Mouse (Mus musculus): ENCODE measurements at regions not wholly inside any gene's neighbourhood (a gene's known extent, or its start where the extent isn't known, plus 50 kb on each side); places are given as distances from the start of the nearest gene placed in this dataset.
A peak's percentile ranks its signal among the peaks of the same experiment; 100 is the strongest.

DNA sequence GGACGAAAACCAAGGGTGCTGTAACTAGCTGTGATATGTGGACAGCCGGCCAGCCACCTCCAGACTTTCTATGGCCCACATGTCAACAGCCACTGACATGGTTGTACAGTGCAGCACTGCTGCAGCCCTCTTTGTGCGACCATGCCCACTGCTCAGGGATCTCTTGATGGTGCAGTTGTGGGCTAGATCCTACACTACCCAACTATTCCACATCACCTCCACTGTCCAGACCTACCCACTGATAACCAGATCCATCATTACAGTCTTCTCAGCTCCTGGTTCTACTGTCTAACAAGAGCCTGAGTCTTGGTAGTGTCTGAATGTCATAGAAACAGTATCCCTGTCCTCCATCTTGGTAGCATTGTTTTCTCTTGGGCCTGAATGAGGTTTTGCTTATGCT lies 81.5 kb upstream of the Bod1 start:
- ATAC-seq (ENCODE audit: low FRiP score, low read depth) = no peak
- H3K27me3 ChIP-seq = peaks cover 5% of the 10 kb centered on the region; the same call in 1 of the 2 replicates
- 93% methylated on average over 3 of the region's 3 CpGs for WGBS
- peak overlapping the region; percentile 30; the same call in 1 of the 2 replicates for H3K27ac ChIP-seq (replicated peaks)
- H3K4me2 ChIP-seq (replicated peaks) = no peak overlapping the region
- H3K4me3 ChIP-seq = no peak overlapping the region
- H3K4me1 ChIP-seq = peaks cover 27% of the 10 kb centered on the region
- no peaks in the 10 kb centered on the region for H3K36me3 ChIP-seq
- H3K9ac ChIP-seq (replicated peaks) = no peak overlapping the region
- no peaks in the 10 kb centered on the region for H3K9me3 ChIP-seq

DNA sequence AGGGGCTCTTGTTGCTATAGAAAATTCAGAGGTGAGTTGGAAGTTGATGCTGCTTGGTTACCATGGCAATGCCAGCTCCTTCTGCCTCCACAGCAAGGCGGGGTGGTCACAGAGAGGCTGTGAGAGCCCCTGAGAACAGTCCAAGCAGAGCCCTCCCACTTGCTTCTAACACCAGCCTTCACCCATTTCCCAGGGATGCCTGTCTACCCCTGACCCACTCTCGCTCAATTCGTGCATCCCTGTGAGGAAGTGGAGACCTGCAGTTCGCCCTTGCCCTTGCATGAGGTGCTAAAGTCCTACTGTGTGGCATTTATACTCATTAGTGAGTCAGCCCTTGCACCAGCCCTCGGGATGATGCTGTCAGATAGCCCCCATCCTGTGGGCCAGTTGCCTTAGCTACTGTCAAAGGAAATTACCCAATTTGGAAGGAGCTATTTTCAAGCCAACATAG lies 82.1 kb upstream of the Bod1 start:
- Histone ChIP-seq H3K4me2 (replicated peaks) (no peak overlapping the region), H3K4me3 (no peak overlapping the region), H3K36me3 (no peaks in the 10 kb centered on the region), H3K27me3 (peaks cover 5% of the 10 kb centered on the region; the same call in 1 of the 2 replicates), H3K9me3 (no peaks in the 10 kb centered on the region), H3K27ac (replicated peaks) (peak overlapping the region; percentile 30), H3K9ac (replicated peaks) (no peak overlapping the region), H3K4me1 (peaks cover 25% of the 10 kb centered on the region)
- 43% methylated on average over 5 of the region's 5 CpGs for WGBS
- peak; percentile 44 for ATAC-seq (ENCODE audit: low FRiP score, low read depth)

DNA sequence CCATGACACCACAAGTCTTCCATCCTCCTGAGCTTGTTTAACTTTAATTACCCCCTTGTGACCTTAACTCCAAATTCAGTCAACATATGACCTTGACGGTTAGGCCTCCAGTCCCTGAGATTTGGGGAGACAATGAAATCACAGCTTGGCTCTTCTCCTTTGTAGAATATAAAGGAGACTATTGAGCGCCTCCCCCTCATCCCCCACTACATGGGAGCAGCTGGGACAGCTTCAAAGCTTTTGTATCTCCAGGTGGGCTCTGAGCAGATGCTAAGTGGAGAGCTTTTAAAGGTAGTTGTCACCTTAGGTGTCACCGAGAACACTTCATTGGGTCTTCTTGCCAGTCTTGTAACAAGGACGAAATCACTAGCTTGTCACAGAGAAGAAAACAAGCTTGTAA lies 82.7 kb upstream of the Bod1 start:
- Histone ChIP-seq H3K4me2 (replicated peaks) (no peak overlapping the region), H3K9ac (replicated peaks) (no peak overlapping the region), H3K36me3 (no peaks in the 10 kb centered on the region), H3K4me3 (no peak overlapping the region), H3K27ac (replicated peaks) (no peak overlapping the region; the same call in 1 of the 2 replicates), H3K27me3 (peaks cover 5% of the 10 kb centered on the region; the same call in 1 of the 2 replicates), H3K4me1 (peaks cover 30% of the 10 kb centered on the region), H3K9me3 (no peaks in the 10 kb centered on the region)
- 58% methylated on average over 4 of the region's 4 CpGs for WGBS
- no peak for ATAC-seq (ENCODE audit: low FRiP score, low read depth)

DNA sequence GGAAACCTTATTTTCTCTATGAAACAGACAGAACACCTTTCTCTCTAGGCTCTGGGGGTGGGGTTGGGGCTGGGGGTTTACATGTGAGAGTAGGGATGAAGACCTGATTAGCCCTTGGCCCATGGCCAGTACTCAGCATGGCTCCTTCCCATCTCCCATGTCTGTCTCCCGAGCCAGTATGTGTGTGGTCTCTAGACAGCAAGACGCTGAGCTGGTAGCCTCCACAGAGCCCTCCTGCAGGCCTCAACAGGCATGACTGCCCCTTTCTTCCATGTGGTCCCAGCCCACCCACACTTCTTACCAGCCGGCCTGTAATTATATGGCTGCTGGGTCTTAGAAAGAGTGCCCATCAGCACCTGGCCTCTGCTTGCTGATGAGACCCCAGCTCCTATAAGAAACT lies 84.2 kb upstream of the Bod1 start:
- Histone ChIP-seq H3K4me1 (peaks cover 43% of the 10 kb centered on the region), H3K9ac (replicated peaks) (no peak overlapping the region)
- ATAC-seq (ENCODE audit: low FRiP score, low read depth) = no peak; the same call in 1 of the 2 replicates

DNA sequence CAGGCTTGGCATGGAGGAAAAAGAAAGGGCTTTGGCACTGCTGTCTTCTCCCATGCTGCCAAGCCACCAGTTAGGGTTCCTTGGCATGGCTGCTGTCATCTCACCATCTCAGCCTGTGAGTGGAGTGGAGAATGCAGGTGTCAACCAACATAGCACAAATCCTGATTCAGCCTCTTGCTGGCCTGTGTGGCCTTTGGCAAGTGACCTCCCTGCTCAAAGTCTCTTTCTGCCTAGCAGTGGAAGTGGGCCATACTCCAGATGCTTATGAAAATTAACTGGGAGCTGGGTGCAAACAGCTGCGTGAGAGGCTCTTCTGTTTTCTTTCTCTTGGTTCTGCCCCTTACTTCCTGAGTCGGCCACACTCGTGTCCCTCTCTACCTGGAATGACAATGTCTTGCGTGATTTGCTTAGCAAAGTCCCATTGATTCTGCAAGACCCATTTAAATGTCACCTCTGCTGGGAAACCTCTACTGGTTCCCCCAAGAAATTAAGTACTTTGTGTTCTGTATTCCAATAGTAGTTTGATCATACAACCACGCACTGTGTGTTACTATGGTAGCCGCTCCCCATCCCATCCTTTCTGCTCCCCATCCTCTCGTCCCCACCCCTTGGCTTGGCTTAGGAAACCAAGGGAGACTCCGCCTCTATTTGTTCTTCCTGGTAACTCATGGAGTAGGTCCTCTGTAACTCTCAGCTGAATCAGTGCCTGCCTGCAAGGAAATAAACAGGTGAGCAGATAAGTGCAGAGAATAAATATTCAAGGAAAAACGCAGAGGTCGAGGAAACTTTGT lies 84.9 kb upstream of the Bod1 start:
- ATAC-seq (ENCODE audit: low FRiP score, low read depth) = no peak
- Histone ChIP-seq H3K9ac (replicated peaks) (no peak overlapping the region), H3K4me2 (replicated peaks) (no peak overlapping the region), H3K36me3 (no peaks in the 10 kb centered on the region), H3K9me3 (no peaks in the 10 kb centered on the region), H3K27ac (replicated peaks) (no peak overlapping the region), H3K27me3 (peaks cover 5% of the 10 kb centered on the region; the same call in 1 of the 2 replicates), H3K4me3 (no peak overlapping the region), H3K4me1 (peaks cover 43% of the 10 kb centered on the region)
- 85% methylated on average over 10 of the region's 10 CpGs for WGBS

More for the DNA sequence above, 84.2 kb upstream of the Bod1 start:
- Histone ChIP-seq H3K4me2 (replicated peaks) (no peak overlapping the region), H3K9me3 (no peaks in the 10 kb centered on the region), H3K27ac (replicated peaks) (no peak overlapping the region), H3K4me3 (no peak overlapping the region), H3K27me3 (peaks cover 5% of the 10 kb centered on the region; the same call in 1 of the 2 replicates), H3K36me3 (no peaks in the 10 kb centered on the region)
- WGBS = 52% methylated on average over 3 of the region's 3 CpGs

DNA sequence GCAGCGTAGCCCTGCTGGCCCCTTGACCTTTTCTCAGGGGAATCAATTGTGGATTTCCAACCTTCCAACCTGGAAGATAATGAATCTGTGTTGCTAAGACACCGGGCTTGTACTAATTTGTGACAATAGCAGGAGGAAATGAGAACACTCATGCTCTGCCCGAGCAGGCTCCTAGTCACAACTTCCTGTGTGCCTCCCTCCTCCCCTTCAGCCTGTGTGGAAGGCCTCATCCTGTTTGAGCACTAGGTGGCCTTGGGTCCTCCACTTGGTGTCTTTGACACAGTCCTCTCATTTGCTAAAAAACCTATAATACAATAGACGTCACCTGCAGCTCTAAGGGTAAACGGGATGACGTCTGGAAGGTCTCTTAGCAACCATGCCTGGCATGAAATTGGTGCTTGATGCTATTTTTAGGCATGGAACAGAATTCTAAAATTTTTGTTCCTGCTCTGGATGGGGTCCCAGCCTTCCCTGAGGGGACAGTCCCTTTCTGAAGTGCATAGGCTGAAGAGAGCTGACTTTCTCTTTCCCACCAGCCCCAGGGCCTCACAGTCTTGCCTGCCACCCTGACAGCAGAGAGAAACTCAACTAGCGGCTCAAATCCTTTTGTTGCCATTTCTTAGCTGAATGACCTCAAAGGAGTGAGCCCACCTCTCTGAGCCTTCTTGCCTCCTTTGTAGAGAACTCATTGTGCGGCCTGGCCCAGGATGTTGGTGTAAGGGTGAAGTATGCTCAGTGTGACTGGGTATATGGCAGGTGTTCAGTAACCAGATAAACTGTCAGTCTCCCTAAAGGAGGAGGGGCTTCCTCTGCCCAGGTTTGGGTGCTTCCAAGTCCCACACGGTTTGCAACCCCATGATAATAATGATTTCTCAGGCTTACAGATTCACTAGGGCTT lies 88.4 kb upstream of the Bod1 start:
- Histone ChIP-seq H3K4me1 (peaks cover 24% of the 10 kb centered on the region), H3K36me3 (no peaks in the 10 kb centered on the region), H3K9me3 (no peaks in the 10 kb centered on the region), H3K4me2 (replicated peaks) (no peak overlapping the region), H3K27ac (replicated peaks) (0 out of 2 replicates have a peak overlapping the region, but pooled peaks have one; percentile 25), H3K4me3 (no peak overlapping the region), H3K27me3 (peaks cover 8% of the 10 kb centered on the region; the same call in 1 of the 2 replicates), H3K9ac (replicated peaks) (no peak overlapping the region)
- no peak for ATAC-seq (ENCODE audit: low FRiP score, low read depth)
- 32% methylated on average over 9 of the region's 9 CpGs for WGBS

DNA sequence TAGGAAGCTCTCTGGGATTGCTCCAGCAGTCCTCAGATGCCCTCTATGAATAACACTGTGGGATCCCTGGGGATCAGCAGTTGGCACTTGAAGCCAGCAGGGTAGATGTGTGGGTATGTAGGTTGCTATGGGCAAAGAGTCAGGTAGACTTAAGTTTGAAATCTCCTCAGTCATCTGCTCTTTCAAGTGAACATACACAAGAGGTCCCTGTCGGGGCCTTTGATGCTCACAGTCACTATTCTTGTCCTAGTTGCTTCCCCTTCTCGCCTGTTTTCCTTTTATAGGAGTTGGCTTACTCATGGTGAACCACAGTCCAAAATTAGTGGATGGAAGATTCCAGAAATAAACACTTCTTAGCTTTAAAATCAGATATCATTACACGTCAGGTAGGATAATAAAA lies 92.2 kb upstream of the Bod1 start:
- no peak overlapping the region for H3K4me2 ChIP-seq (replicated peaks)
- ATAC-seq (ENCODE audit: low FRiP score, low read depth) = no peak
- WGBS = 82% methylated on average over 3 of the region's 3 CpGs
- H3K9me3 ChIP-seq = no peaks in the 10 kb centered on the region
- H3K27ac ChIP-seq (replicated peaks) = no peak overlapping the region
- no peaks in the 10 kb centered on the region for H3K36me3 ChIP-seq
- H3K4me3 ChIP-seq = no peak overlapping the region
- H3K27me3 ChIP-seq = 0 out of 2 replicates have a peak, but pooled peaks cover 3% of the 10 kb centered on the region
- peaks cover 26% of the 10 kb centered on the region for H3K4me1 ChIP-seq
- no peak overlapping the region for H3K9ac ChIP-seq (replicated peaks)

DNA sequence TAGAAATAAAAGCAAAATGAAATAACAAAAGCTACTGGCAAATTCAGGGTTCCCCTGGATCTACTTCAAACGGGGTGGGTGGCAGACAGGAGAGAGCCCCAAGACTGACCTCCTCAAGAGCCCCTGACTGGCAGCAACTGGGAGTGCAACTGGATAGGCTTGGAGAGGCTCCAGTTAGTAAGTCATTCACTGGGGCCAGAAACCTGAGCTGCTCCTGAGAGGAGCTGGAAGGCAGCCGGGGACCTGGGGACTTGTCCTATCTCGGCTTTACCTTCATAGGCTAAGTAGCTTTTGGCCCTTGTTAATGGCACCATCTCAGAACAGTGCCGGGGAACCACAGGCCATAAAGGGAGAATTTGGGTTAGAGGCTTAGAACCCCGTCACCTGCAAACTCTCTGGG lies 94.6 kb upstream of the Bod1 start:
- Histone ChIP-seq H3K4me3 (no peak overlapping the region), H3K27ac (replicated peaks) (no peak overlapping the region), H3K27me3 (0 out of 2 replicates have a peak, but pooled peaks cover 3% of the 10 kb centered on the region), H3K9ac (replicated peaks) (no peak overlapping the region), H3K36me3 (no peaks in the 10 kb centered on the region), H3K4me2 (replicated peaks) (no peak overlapping the region), H3K4me1 (peaks cover 19% of the 10 kb centered on the region), H3K9me3 (no peaks in the 10 kb centered on the region)
- no peak for ATAC-seq (ENCODE audit: low FRiP score, low read depth)
- WGBS = 90% methylated on average over 5 of the region's 5 CpGs

DNA sequence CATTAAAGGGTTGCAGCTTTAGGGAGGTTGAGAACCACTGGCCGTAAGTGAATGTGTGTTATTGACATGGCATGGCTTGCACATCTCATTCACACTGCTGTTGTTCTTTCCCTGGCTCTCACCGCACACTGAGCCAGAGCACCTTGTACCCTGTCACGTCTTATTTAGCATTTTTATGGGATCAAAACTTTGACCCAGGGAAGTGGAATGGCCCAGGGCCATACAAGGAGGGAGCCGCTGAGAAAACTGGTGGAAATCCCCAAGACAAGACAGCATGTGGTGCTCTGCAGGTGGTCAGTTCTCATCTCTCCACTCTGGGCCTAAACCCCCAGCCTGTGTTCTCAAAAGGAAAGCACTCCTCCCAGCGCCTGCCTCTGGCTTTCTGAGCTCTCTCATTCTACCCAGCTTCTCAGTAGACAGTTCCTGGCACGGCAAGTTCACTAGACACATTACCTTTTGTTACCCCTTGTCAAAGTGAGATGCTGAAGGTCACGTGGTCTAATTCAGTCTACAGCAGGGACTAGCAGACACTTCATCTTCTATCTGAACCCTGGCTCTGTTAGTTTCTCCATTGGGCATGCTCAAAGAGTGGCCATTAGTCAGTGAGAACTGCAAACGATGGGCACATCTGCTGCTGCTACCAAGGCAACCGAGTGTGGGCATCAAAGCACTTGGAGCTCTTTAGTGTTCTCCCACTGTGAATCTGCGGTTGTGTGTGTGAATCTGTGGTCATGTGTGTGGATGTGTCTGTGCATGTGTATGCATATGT lies 96.2 kb upstream of the Bod1 start:
- WGBS = 49% methylated on average over 10 of the region's 10 CpGs
- 0 out of 2 replicates have a peak, but pooled peaks have one; percentile 11 for ATAC-seq (ENCODE audit: low FRiP score, low read depth)

DNA sequence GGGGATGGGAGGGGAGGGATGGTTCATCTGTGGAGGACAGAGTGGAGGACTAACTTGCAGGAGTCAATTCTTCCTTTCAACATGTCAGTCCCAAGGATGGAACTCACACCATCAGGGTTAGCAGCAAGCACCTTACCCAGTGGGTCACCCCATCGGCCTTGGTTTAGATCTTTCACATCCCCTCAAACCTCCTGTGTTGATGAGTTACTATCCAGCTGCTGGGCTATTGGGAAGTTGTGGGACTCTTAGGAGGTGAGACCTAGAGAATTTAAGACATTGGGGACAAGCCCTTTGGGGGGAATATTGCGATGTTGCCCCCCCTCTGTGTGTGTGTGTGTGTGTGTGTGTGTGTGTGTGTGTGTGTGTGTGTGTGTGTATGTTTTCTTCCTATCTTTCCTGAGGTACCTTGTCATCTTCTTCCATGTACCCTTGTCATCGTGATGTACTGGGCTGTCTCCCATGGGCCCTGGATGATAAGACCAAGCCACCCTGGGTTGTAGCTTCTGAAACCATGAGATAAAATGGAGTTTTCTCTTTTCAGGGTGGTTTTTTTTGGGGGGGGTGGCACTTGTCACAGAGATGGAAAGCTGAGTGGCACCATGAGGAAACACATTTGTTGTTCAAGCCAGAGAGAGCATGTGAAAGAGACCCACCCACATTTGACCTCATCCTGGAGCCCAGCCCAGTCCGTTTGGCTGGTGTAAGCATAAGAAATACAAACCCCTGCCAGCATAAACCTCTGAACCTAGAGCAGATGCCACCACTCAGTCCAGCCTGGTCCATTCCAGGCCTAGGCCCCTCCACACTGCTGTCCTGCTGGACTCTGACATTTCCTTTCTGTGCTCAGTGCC lies 98.3 kb upstream of the Bod1 start:
- no peaks in the 10 kb centered on the region for H3K36me3 ChIP-seq
- 0 out of 2 replicates have a peak, but pooled peaks cover 3% of the 10 kb centered on the region for H3K9me3 ChIP-seq
- peak overlapping the region; percentile 54; the same call in 1 of the 2 replicates for H3K27ac ChIP-seq (replicated peaks)
- no peak; the same call in 1 of the 2 replicates for ATAC-seq (ENCODE audit: low FRiP score, low read depth)
- H3K9ac ChIP-seq (replicated peaks) = no peak overlapping the region
- peaks cover 21% of the 10 kb centered on the region for H3K4me1 ChIP-seq
- H3K4me2 ChIP-seq (replicated peaks) = no peak overlapping the region
- 82% methylated on average over 4 of the region's 4 CpGs for WGBS
- H3K27me3 ChIP-seq = no peaks in the 10 kb centered on the region
- H3K4me3 ChIP-seq = no peak overlapping the region

More for the DNA sequence above, 96.2 kb upstream of the Bod1 start:
- Histone ChIP-seq H3K36me3 (no peaks in the 10 kb centered on the region), H3K9ac (replicated peaks) (no peak overlapping the region), H3K4me2 (replicated peaks) (no peak overlapping the region), H3K27ac (replicated peaks) (no peak overlapping the region), H3K9me3 (no peaks in the 10 kb centered on the region), H3K27me3 (0 out of 2 replicates have a peak, but pooled peaks cover 3% of the 10 kb centered on the region), H3K4me1 (peaks cover 21% of the 10 kb centered on the region), H3K4me3 (no peak overlapping the region)
